ENCODE assay signal across 12 mouse cellular contexts in the genomic region with DNA sequence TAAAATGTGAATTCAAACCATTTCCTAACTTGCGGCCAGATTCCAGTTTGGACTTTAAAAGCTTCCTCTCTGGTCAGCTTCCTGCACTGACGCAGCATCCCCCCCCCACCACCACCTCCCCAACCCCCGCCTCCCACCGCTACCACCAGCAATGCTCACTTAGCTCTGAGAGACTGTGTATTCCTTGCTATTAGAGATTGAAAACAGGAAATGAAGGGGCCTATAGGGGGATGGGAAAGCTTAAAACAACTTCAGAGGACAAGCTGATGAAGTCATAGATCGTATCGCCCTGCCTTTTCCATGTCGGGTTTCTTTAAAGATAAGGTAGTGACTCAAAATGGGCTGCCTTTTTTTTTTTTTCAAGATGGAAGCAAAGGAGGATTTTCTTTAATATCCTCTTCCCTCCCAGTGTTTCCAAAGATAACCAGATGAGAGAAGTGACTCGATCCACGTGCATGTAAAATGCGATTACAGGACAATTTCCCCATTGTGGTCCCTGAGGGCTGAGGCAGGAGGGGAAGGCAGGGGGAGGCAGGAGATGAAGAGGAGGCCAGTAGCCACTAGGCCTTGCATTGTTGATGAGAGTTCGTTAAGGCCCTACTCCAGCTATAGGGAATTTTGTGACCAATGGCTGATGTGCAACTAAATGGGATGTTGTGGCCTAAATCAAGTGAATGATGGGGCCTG. TPM values are rescaled to one million over a fixed set of nuclear protein-coding genes. Genes with fewer than 3 reads are reported as not detected.
DNase-seq lines count a peak whose midpoint lies in the region; ATAC-seq lines count a peak whose summit lies in the region.
"Had no signal": no experiment of that assay in that cellular context is flagged by ENCODE, and none has a peak within 500 bp of the region (broad histone marks: within the 10 kb centered on the region; RNA-seq: fewer than 3 reads in every experiment).

No protein-coding gene starts in this region.

- peaks cover 20% of the 10 kb centered on the region for H3K4me1 ChIP-seq in kidney, embryonic 15.5 days

- H3K4me3 ChIP-seq in kidney, embryonic 15.5 days (replicated peaks) = no peak overlapping the region

- no peaks in the 10 kb centered on the region for H3K36me3 ChIP-seq in kidney, embryonic 15.5 days

- no peak overlapping the region for H3K9ac ChIP-seq in kidney, embryonic 15.5 days

- peak; percentile 17 for DNase-seq in embryo, embryonic 11 days
- DNase-seq in embryo, embryonic 10 days (ENCODE audit: low spot score) = no peak
- peak; percentile 10 for DNase-seq in kidney, adult 9 months
- no peak for DNase-seq in kidney, adult 11 months
- DNase-seq in lung, postnatal 36 days = peak; percentile 28
- DNase-seq in layer of hippocampus, adult 9-11 months = no peak
- DNase-seq: cerebellum, adult 18-20 months; thymus, postnatal 36 days had no signal

- H3K9me3 ChIP-seq in kidney, embryonic 15.5 days (replicated peaks) = no peaks in the 10 kb centered on the region

- 43% methylated on average over 11 of the region's 11 CpGs for WGBS in kidney, embryonic 15.5 days

- no peak overlapping the region for H3K4me2 ChIP-seq in kidney, embryonic 15.5 days

- ATAC-seq in kidney, embryonic 15.5 days (replicated peaks; ENCODE audit: low FRiP score) = no peak
- no peak for ATAC-seq in frontal cortex, adult (ENCODE audit: low TSS enrichment)

- H3K27ac ChIP-seq in kidney, embryonic 15.5 days = peak overlapping the region; percentile 71

- H3K27me3 ChIP-seq in kidney, embryonic 15.5 days = peaks cover 35% of the 10 kb centered on the region

RNA-seq across cellular contexts. Expression of a gene that starts 44.4 kb away (rescaled TPM):
- polyA plus RNA-seq in kidney, embryonic 15.5 days (2015; fragmentation: Nextera tagmentation; extraction: Ambion mirVana) = not detected in 2 replicates
- polyA plus RNA-seq: limb, embryonic 11.5 days; neural tube, embryonic 11.5 days had no signal

RNA-seq across cellular contexts. Expression of a gene that starts 47.6 kb away (rescaled TPM):
- not detected in 2 replicates for polyA plus RNA-seq in kidney, embryonic 15.5 days (2015; fragmentation: Nextera tagmentation; extraction: Ambion mirVana)
- polyA plus RNA-seq: limb, embryonic 11.5 days; neural tube, embryonic 11.5 days had no signal

RNA-seq across cellular contexts. Expression of a gene that starts 50.8 kb away (rescaled TPM):
- not detected in 2 replicates for polyA plus RNA-seq in kidney, embryonic 15.5 days (2015; fragmentation: Nextera tagmentation; extraction: Ambion mirVana)
- polyA plus RNA-seq: limb, embryonic 11.5 days; neural tube, embryonic 11.5 days had no signal

RNA-seq across cellular contexts. Expression of a gene that starts 54.0 kb away (rescaled TPM):
- polyA plus RNA-seq in kidney, embryonic 15.5 days (2015; fragmentation: Nextera tagmentation; extraction: Ambion mirVana) = not detected in 2 replicates
- polyA plus RNA-seq: limb, embryonic 11.5 days; neural tube, embryonic 11.5 days had no signal

RNA-seq across cellular contexts. Expression of a gene that starts 57.1 kb away (rescaled TPM):
- polyA plus RNA-seq in kidney, embryonic 15.5 days (2015; fragmentation: Nextera tagmentation; extraction: Ambion mirVana) = not detected in 2 replicates
- polyA plus RNA-seq: limb, embryonic 11.5 days; neural tube, embryonic 11.5 days had no signal

Comparison
In these comparisons a context has a peak if more than half of its experiments do, and no peak if none do; other contexts are left out.
1. DNase-seq: peak in embryo, embryonic 11 days (single experiment), kidney, adult 9 months (single experiment) and lung, postnatal 36 days (single experiment); none in embryo, embryonic 10 days (single experiment), kidney, adult 11 months (single experiment) and layer of hippocampus, adult 9-11 months (single experiment).